Mouse (Mus musculus): Measurements from ENCODE around the gene Cav3. TPM values are rescaled to one million over a fixed set of nuclear protein-coding genes. Genes with fewer than 3 reads are reported as not detected.

Cav3 gene
- total and polyA plus RNA-seq, 2 experiments: 0.18 TPM; not detected in 1

GRCm38 (mm10) chr6:112490625-112491242, 31.4 kb downstream of the Cav3 start:
- Histone ChIP-seq H3K27ac (replicated peaks; ENCODE audit: insufficient read depth, low read depth, low read length) (no peak overlapping the region), H3K79me2 (ENCODE audit: control insufficient read depth, insufficient read depth, low read length) (no peaks in the 10 kb centered on the region), H3K4me1 (ENCODE audit: control insufficient read depth, insufficient read depth, low read length) (peaks cover 3% of the 10 kb centered on the region; the same call in 1 of the 2 replicates), H3K4me3 (ENCODE audit: insufficient read depth, low read depth, low read length) (peak overlapping the region; percentile 5; the same call in 1 of the 2 replicates), H3K9ac (ENCODE audit: low read depth, low read length) (no peak overlapping the region), H3K36me3 (ENCODE audit: control insufficient read depth, insufficient read depth, low read length) (no peaks in the 10 kb centered on the region), H3K27me3 (ENCODE audit: control insufficient read depth, insufficient read depth, low read length) (peaks cover 14% of the 10 kb centered on the region)
- 2% methylated on average over 35 of the region's 35 CpGs for WGBS
- TF ChIP-seq CTCF (IDR thresholded peaks at IDR 0.05; ENCODE audit: low read depth, low read length) (peak; percentile 91), POLR2A (IDR thresholded peaks at IDR 0.05; ENCODE audit: extremely low read depth, insufficient read depth, low read length) (no peak)
- DNase-seq (ENCODE audit: extremely low read depth, low read depth, low spot score): peak; percentile 54

- H3K4me3 ChIP-seq (ENCODE audit: insufficient read depth, low read depth, low read length): no peak overlapping the region
- WGBS: 83% methylated on average over 8 of the region's 8 CpGs
- H3K27me3 ChIP-seq (ENCODE audit: control insufficient read depth, insufficient read depth, low read length): peaks cover 14% of the 10 kb centered on the region
- no peak for TF ChIP-seq CTCF (IDR thresholded peaks at IDR 0.05; ENCODE audit: low read depth, low read length)
- TF ChIP-seq POLR2A (IDR thresholded peaks at IDR 0.05; ENCODE audit: extremely low read depth, insufficient read depth, low read length): no peak
- no peak overlapping the region for H3K27ac ChIP-seq (replicated peaks; ENCODE audit: insufficient read depth, low read depth, low read length)
- DNase-seq (ENCODE audit: extremely low read depth, low read depth, low spot score): no peak
- no peaks in the 10 kb centered on the region for H3K36me3 ChIP-seq (ENCODE audit: control insufficient read depth, insufficient read depth, low read length)
- H3K9ac ChIP-seq (ENCODE audit: low read depth, low read length): no peak overlapping the region
- H3K4me1 ChIP-seq (ENCODE audit: control insufficient read depth, insufficient read depth, low read length): peaks cover 8% of the 10 kb centered on the region
- no peaks in the 10 kb centered on the region for H3K79me2 ChIP-seq (ENCODE audit: control insufficient read depth, insufficient read depth, low read length)
Measured at GRCm38 (mm10) chr6:112491521-112491920, 32.2 kb downstream of the Cav3 start.

- no peak overlapping the region for H3K4me3 ChIP-seq (ENCODE audit: insufficient read depth, low read depth, low read length)
- TF ChIP-seq POLR2A (IDR thresholded peaks at IDR 0.05; ENCODE audit: extremely low read depth, insufficient read depth, low read length) (no peak), CTCF (IDR thresholded peaks at IDR 0.05; ENCODE audit: low read depth, low read length) (no peak)
- no peaks in the 10 kb centered on the region for H3K79me2 ChIP-seq (ENCODE audit: control insufficient read depth, insufficient read depth, low read length)
- DNase-seq (ENCODE audit: extremely low read depth, low read depth, low spot score): no peak
- H3K36me3 ChIP-seq (ENCODE audit: control insufficient read depth, insufficient read depth, low read length): no peaks in the 10 kb centered on the region
- H3K4me1 ChIP-seq (ENCODE audit: control insufficient read depth, insufficient read depth, low read length): peaks cover 10% of the 10 kb centered on the region
- H3K27ac ChIP-seq (replicated peaks; ENCODE audit: insufficient read depth, low read depth, low read length): no peak overlapping the region
- WGBS: 93% methylated on average over 6 of the region's 6 CpGs
- peaks cover 14% of the 10 kb centered on the region for H3K27me3 ChIP-seq (ENCODE audit: control insufficient read depth, insufficient read depth, low read length)
- H3K9ac ChIP-seq (ENCODE audit: low read depth, low read length): no peak overlapping the region
Measured at GRCm38 (mm10) chr6:112492656-112493055, 33.4 kb downstream of the Cav3 start.

- Histone ChIP-seq H3K9ac (ENCODE audit: low read depth, low read length) (no peak overlapping the region), H3K79me2 (ENCODE audit: control insufficient read depth, insufficient read depth, low read length) (no peaks in the 10 kb centered on the region), H3K27me3 (ENCODE audit: control insufficient read depth, insufficient read depth, low read length) (peaks cover 11% of the 10 kb centered on the region), H3K36me3 (ENCODE audit: control insufficient read depth, insufficient read depth, low read length) (no peaks in the 10 kb centered on the region), H3K27ac (replicated peaks; ENCODE audit: insufficient read depth, low read depth, low read length) (no peak overlapping the region), H3K4me1 (ENCODE audit: control insufficient read depth, insufficient read depth, low read length) (peaks cover 10% of the 10 kb centered on the region), H3K4me3 (ENCODE audit: insufficient read depth, low read depth, low read length) (no peak overlapping the region)
- no peak for TF ChIP-seq POLR2A (IDR thresholded peaks at IDR 0.05; ENCODE audit: extremely low read depth, insufficient read depth, low read length)
- no peak for TF ChIP-seq CTCF (IDR thresholded peaks at IDR 0.05; ENCODE audit: low read depth, low read length)
- 91% methylated on average over 9 of the region's 9 CpGs for WGBS
- DNase-seq (ENCODE audit: extremely low read depth, low read depth, low spot score): no peak
Measured at GRCm38 (mm10) chr6:112493371-112493770, 34.1 kb downstream of the Cav3 start.

GRCm38 (mm10) chr6:112494620-112495081, 35.3 kb downstream of the Cav3 start:
- Histone ChIP-seq H3K27ac (replicated peaks; ENCODE audit: insufficient read depth, low read depth, low read length) (no peak overlapping the region), H3K4me3 (ENCODE audit: insufficient read depth, low read depth, low read length) (no peak overlapping the region), H3K79me2 (ENCODE audit: control insufficient read depth, insufficient read depth, low read length) (no peaks in the 10 kb centered on the region), H3K4me1 (ENCODE audit: control insufficient read depth, insufficient read depth, low read length) (peaks cover 13% of the 10 kb centered on the region), H3K9ac (ENCODE audit: low read depth, low read length) (no peak overlapping the region), H3K36me3 (ENCODE audit: control insufficient read depth, insufficient read depth, low read length) (no peaks in the 10 kb centered on the region), H3K27me3 (ENCODE audit: control insufficient read depth, insufficient read depth, low read length) (peaks cover 1% of the 10 kb centered on the region)
- WGBS: 78% methylated on average over 10 of the region's 10 CpGs
- TF ChIP-seq POLR2A (IDR thresholded peaks at IDR 0.05; ENCODE audit: extremely low read depth, insufficient read depth, low read length): no peak
- peak; percentile 49 for TF ChIP-seq CTCF (IDR thresholded peaks at IDR 0.05; ENCODE audit: low read depth, low read length)
- peak; percentile 50 for DNase-seq (ENCODE audit: extremely low read depth, low read depth, low spot score)

- no peaks in the 10 kb centered on the region for H3K79me2 ChIP-seq (ENCODE audit: control insufficient read depth, insufficient read depth, low read length)
- H3K27ac ChIP-seq (replicated peaks; ENCODE audit: insufficient read depth, low read depth, low read length): no peak overlapping the region
- H3K36me3 ChIP-seq (ENCODE audit: control insufficient read depth, insufficient read depth, low read length): no peaks in the 10 kb centered on the region
- no peak overlapping the region for H3K4me3 ChIP-seq (ENCODE audit: insufficient read depth, low read depth, low read length)
- TF ChIP-seq POLR2A (IDR thresholded peaks at IDR 0.05; ENCODE audit: extremely low read depth, insufficient read depth, low read length): no peak
- TF ChIP-seq CTCF (IDR thresholded peaks at IDR 0.05; ENCODE audit: low read depth, low read length): no peak
- WGBS: 65% methylated on average over 4 of the region's 4 CpGs
- H3K4me1 ChIP-seq (ENCODE audit: control insufficient read depth, insufficient read depth, low read length): peaks cover 15% of the 10 kb centered on the region
- peak; percentile 23 for DNase-seq (ENCODE audit: extremely low read depth, low read depth, low spot score)
- H3K27me3 ChIP-seq (ENCODE audit: control insufficient read depth, insufficient read depth, low read length): no peaks in the 10 kb centered on the region
- H3K9ac ChIP-seq (ENCODE audit: low read depth, low read length): no peak overlapping the region
Measured at GRCm38 (mm10) chr6:112495219-112495618, 35.9 kb downstream of the Cav3 start.

All from liver, adult 2 months (tissue).